Mouse (Mus musculus): ENCODE data around the gene Hexa. TPM values are rescaled to one million over a fixed set of nuclear protein-coding genes. Genes with fewer than 3 reads are reported as not detected.

Gene Hexa
- polyA plus RNA-seq, 1 experiment from 2014 or later: 67.1 TPM

DNA sequence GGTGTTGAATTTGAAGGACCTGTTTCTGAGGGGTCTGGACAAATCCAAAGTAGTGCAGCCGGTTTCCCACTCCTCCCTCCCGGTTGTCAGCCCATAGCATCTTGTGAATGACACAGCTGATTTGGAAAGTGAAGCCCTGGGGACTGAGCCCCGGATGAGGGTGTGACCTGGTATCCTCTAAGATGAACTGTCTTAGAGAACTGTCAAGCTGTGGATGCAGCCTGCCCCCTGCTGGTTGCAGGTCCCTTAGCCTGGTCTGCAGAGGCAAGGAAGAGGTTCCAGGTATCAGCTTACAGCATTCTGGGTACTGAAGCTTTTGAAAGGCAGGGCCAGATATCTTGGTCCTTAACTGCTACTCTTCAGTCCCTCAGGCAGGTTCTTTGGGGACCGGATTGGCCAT, 26.3 kb downstream of the Hexa start:
- H3K4me1 ChIP-seq: peaks cover 3% of the 10 kb centered on the region; the same call in 1 of the 2 replicates
- WGBS: 16% methylated on average over 4 of the region's 4 CpGs
- no peak overlapping the region for H3K4me3 ChIP-seq (replicated peaks)
- no peak overlapping the region for H3K4me2 ChIP-seq
- ATAC-seq (replicated peaks; ENCODE audit: low FRiP score): no peak
- no peaks in the 10 kb centered on the region for H3K9me3 ChIP-seq (replicated peaks)
- no peaks in the 10 kb centered on the region for H3K27me3 ChIP-seq
- H3K36me3 ChIP-seq: peaks cover 38% of the 10 kb centered on the region
- no peak overlapping the region for H3K9ac ChIP-seq
- no peak overlapping the region for H3K27ac ChIP-seq

DNA sequence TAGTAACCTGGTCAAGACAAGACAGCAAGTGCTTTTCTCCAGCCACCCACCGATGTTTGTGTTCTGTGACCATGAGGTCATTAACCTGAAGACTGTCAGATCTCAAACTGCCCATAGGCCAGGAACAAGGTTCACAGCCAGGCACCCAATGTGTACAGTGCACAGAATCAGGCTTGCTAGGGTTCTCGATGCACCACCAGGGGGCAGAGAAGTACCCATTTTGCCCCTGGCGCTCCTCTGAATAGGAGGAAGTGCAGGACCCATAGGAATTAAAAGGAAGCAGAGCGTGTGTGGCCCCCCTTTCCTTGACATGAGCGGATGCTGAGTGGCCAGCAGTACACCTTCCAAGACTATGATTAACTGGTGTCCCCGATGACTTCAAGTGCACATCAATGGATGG, 27.8 kb downstream of the Hexa start:
- no peaks in the 10 kb centered on the region for H3K9me3 ChIP-seq (replicated peaks)
- peaks cover 3% of the 10 kb centered on the region; the same call in 1 of the 2 replicates for H3K4me1 ChIP-seq
- no peaks in the 10 kb centered on the region for H3K27me3 ChIP-seq
- peaks cover 31% of the 10 kb centered on the region for H3K36me3 ChIP-seq
- ATAC-seq (replicated peaks; ENCODE audit: low FRiP score): peak; percentile 66; the same call in 1 of the 2 replicates
- no peak overlapping the region for H3K9ac ChIP-seq
- H3K4me2 ChIP-seq: no peak overlapping the region
- no peak overlapping the region for H3K4me3 ChIP-seq (replicated peaks)
- no peak overlapping the region for H3K27ac ChIP-seq
- 25% methylated on average over 6 of the region's 6 CpGs for WGBS

GRCm38 (mm10) chr9:59571852-59572251, 32.5 kb downstream of the Hexa start:
- no peak for ATAC-seq (replicated peaks; ENCODE audit: low FRiP score)
- WGBS: 78% methylated on average over 2 of the region's 2 CpGs
- H3K27ac ChIP-seq: no peak overlapping the region

DNA sequence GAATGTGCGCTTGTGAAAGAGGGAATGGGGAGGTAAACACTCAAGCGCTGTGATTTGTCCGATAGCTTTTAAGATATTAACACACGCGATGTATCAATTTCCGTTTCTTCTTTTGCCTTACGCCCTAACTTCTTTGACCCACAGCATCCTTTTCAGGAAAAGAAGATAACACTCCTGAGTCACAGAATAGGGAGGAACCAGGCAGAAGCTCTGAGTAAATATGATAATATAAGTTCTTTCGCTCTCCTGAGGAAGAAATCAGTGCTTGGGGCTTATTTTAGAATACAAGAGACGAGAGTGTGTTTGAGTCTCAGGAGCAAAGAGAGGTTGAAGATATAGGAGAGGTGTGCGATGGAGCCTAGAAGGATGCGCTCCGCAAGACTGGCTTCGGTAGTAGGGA, 38.1 kb downstream of the Hexa start:
- Histone ChIP-seq H3K4me1 (peaks cover 12% of the 10 kb centered on the region), H3K4me3 (replicated peaks) (peak overlapping the region; percentile 48), H3K9ac (no peak overlapping the region), H3K9me3 (replicated peaks) (no peaks in the 10 kb centered on the region), H3K36me3 (no peaks in the 10 kb centered on the region), H3K27me3 (peaks cover 59% of the 10 kb centered on the region), H3K27ac (no peak overlapping the region), H3K4me2 (peak overlapping the region; percentile 85)
- no peak for ATAC-seq (replicated peaks; ENCODE audit: low FRiP score)
- WGBS: 20% methylated on average over 13 of the region's 13 CpGs

More at GRCm38 (mm10) chr9:59571852-59572251, 32.5 kb downstream of the Hexa start:
- H3K27me3 ChIP-seq: peaks cover 22% of the 10 kb centered on the region
- no peak overlapping the region for H3K4me2 ChIP-seq
- no peak overlapping the region for H3K4me3 ChIP-seq (replicated peaks)
- H3K9me3 ChIP-seq (replicated peaks): no peaks in the 10 kb centered on the region
- peaks cover 3% of the 10 kb centered on the region; the same call in 1 of the 2 replicates for H3K4me1 ChIP-seq
- no peaks in the 10 kb centered on the region for H3K36me3 ChIP-seq
- H3K9ac ChIP-seq: no peak overlapping the region

- ATAC-seq (replicated peaks; ENCODE audit: low FRiP score): peak; percentile 98
Measured at GRCm38 (mm10) chr9:59577844-59578504, 38.6 kb downstream of the Hexa start, which contains the start of gene Celf6. Gene Celf6 (plus strand): TSS chr9:59577917.

DNA sequence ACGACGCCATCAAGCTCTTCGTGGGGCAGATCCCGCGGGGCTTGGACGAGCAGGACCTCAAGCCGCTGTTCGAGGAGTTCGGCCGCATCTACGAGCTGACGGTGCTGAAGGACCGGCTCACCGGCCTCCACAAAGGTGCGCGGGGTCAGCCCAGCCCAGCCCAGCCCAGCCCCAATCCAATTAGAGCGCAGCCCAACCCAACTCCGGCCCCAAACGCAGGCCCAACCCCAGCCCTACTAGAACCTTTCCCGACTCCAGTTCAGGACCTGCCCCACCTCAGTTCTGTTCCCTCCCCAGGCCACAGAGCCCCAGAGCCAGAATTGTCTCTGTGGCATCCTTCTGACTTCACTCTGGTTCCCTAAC, 39.1 kb downstream of the Hexa start:
- no peak for ATAC-seq (replicated peaks; ENCODE audit: low FRiP score)
- Histone ChIP-seq H3K27me3 (peaks cover 64% of the 10 kb centered on the region), H3K4me1 (peaks cover 12% of the 10 kb centered on the region), H3K4me2 (peak overlapping the region; percentile 85), H3K4me3 (replicated peaks) (peak overlapping the region; percentile 48), H3K27ac (no peak overlapping the region), H3K9ac (no peak overlapping the region), H3K9me3 (replicated peaks) (no peaks in the 10 kb centered on the region), H3K36me3 (no peaks in the 10 kb centered on the region)
- WGBS: under 1% methylated on average over 20 of the region's 20 CpGs

More at GRCm38 (mm10) chr9:59577844-59578504, 38.6 kb downstream of the Hexa start, which contains the start of gene Celf6:
- H3K4me3 ChIP-seq (replicated peaks): peak within 1 kb of the TSS; percentile 48
- H3K27me3 ChIP-seq: peaks cover 60% of the 10 kb centered on the region
- H3K4me1 ChIP-seq: peaks cover 12% of the 10 kb centered on the region
- no peak within 1 kb of the TSS for H3K9ac ChIP-seq
- no peaks in the 10 kb centered on the region for H3K36me3 ChIP-seq
- H3K4me2 ChIP-seq: peak within 1 kb of the TSS; percentile 85
- H3K27ac ChIP-seq: no peak within 1 kb of the TSS
- under 1% methylated on average over 54 of the region's 61 CpGs for WGBS
- no peaks in the 10 kb centered on the region for H3K9me3 ChIP-seq (replicated peaks)

DNA sequence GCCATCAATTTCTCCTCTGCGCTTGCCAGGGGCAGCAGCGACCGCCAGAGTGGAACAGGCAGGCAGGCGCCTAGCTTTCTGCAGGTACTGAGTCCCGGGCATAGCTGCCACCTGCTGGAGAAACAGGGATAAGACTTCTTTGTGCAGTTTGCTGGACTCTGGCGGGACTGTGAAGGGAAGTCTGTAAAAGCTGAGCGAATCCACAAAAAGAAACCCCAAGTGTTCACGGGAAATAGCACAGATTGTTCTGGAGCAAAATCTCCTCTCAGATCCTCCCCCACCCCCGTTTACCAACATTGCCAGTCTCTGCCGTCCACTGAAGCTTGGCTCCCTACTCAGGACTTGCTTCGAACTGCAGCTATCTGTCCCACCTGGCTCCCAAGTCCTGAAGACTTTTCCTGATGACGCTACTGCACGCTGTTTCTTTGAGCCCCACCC, 45.5 kb downstream of the Hexa start:
- Histone ChIP-seq H3K9ac (no peak overlapping the region), H3K4me2 (peak overlapping the region; percentile 58), H3K27me3 (peaks cover 52% of the 10 kb centered on the region), H3K4me1 (peaks cover 3% of the 10 kb centered on the region; the same call in 1 of the 2 replicates), H3K9me3 (replicated peaks) (no peaks in the 10 kb centered on the region), H3K36me3 (no peaks in the 10 kb centered on the region), H3K27ac (no peak overlapping the region), H3K4me3 (replicated peaks) (peak overlapping the region; percentile 27)
- WGBS: 5% methylated on average over 13 of the region's 13 CpGs
- ATAC-seq (replicated peaks; ENCODE audit: low FRiP score): peak; percentile 66

- no peak overlapping the region for H3K4me3 ChIP-seq (replicated peaks)
- H3K27me3 ChIP-seq: peaks cover 36% of the 10 kb centered on the region
- no peak overlapping the region for H3K4me2 ChIP-seq
- H3K9me3 ChIP-seq (replicated peaks): no peaks in the 10 kb centered on the region
- no peak overlapping the region for H3K27ac ChIP-seq
- H3K36me3 ChIP-seq: no peaks in the 10 kb centered on the region
- H3K4me1 ChIP-seq: peaks cover 3% of the 10 kb centered on the region; the same call in 1 of the 2 replicates
- 70% methylated on average over 5 of the region's 5 CpGs for WGBS
- no peak for ATAC-seq (replicated peaks; ENCODE audit: low FRiP score)
- H3K9ac ChIP-seq: no peak overlapping the region
Measured at GRCm38 (mm10) chr9:59588252-59588651, 48.9 kb downstream of the Hexa start.

- no peaks in the 10 kb centered on the region for H3K36me3 ChIP-seq
- no peak overlapping the region for H3K4me3 ChIP-seq (replicated peaks)
- no peak overlapping the region for H3K27ac ChIP-seq
- H3K9me3 ChIP-seq (replicated peaks): no peaks in the 10 kb centered on the region
- no peak overlapping the region for H3K4me2 ChIP-seq
- no peak overlapping the region for H3K9ac ChIP-seq
- no peak for ATAC-seq (replicated peaks; ENCODE audit: low FRiP score)
- peaks cover 3% of the 10 kb centered on the region; the same call in 1 of the 2 replicates for H3K4me1 ChIP-seq
- H3K27me3 ChIP-seq: peaks cover 31% of the 10 kb centered on the region
- WGBS: 41% methylated on average over 12 of the region's 12 CpGs
Measured at GRCm38 (mm10) chr9:59588710-59589671, 49.7 kb downstream of the Hexa start.

DNA sequence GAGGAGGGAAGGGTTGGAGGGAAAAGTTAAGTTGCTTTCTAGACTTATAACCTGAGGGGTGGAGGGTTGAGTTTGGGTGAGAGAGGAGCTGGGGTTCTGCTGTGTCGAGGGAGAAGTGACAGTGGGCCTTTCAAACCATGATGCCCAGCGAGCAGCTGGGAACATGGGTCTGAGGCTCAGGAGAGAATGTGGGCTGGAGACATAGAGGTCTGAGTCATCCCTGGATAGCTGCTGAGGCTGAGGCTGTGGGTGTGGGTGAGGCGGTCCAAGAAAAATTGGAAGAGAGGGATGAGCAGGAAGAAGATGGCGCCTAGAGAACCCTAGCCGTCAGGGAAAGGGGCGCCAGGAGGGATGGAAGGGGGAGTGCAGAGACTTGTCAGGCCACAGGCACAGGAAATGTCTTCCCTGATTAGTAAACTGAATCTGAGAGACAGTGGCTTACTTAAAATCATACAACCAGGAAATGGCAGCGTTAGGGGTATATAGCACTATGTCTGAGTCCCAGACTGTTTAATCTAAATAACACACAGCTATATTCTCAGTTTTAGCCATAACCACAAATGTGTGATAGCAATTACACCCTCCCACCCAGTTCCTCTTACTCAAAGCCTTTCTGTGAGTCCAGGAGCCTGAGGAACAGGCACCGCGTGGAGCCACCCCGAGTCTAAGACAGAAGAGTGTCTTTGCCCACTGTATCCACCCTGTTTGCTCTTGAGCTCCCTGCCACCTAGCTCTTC, 50.5 kb downstream of the Hexa start:
- ATAC-seq (replicated peaks; ENCODE audit: low FRiP score): no peak
- no peak overlapping the region for H3K4me2 ChIP-seq
- H3K9me3 ChIP-seq (replicated peaks): no peaks in the 10 kb centered on the region
- H3K4me3 ChIP-seq (replicated peaks): no peak overlapping the region
- H3K4me1 ChIP-seq: peaks cover 3% of the 10 kb centered on the region; the same call in 1 of the 2 replicates
- peaks cover 24% of the 10 kb centered on the region for H3K27me3 ChIP-seq
- H3K36me3 ChIP-seq: no peaks in the 10 kb centered on the region
- WGBS: 78% methylated on average over 10 of the region's 10 CpGs
- no peak overlapping the region for H3K9ac ChIP-seq
- H3K27ac ChIP-seq: no peak overlapping the region

- WGBS: 83% methylated on average over 8 of the region's 8 CpGs
- H3K9me3 ChIP-seq (replicated peaks): no peaks in the 10 kb centered on the region
Measured at GRCm38 (mm10) chr9:59601661-59602060, 62.3 kb downstream of the Hexa start.

More at GRCm38 (mm10) chr9:59601661-59602060, 62.3 kb downstream of the Hexa start:
- H3K27ac ChIP-seq: no peak overlapping the region
- no peak for ATAC-seq (replicated peaks; ENCODE audit: low FRiP score)
- H3K4me2 ChIP-seq: no peak overlapping the region
- H3K9ac ChIP-seq: no peak overlapping the region
- H3K4me3 ChIP-seq (replicated peaks): no peak overlapping the region
- no peaks in the 10 kb centered on the region for H3K4me1 ChIP-seq
- no peaks in the 10 kb centered on the region for H3K36me3 ChIP-seq
- H3K27me3 ChIP-seq: peaks cover 23% of the 10 kb centered on the region

All from kidney, embryonic 15.5 days (tissue).